Mouse (Mus musculus) retina, embryonic 14.5 days (tissue): ENCODE data around the gene Wbp2nl.

Source experiments
- DNase-seq: peaks from one replicate; pipeline ENCODE4 v3.0.0-alpha.2; 2015; ENCODE audit warnings: low spot score

The Wbp2nl gene

GRCm38 (mm10) chr15:82317839-82318238 lies 19.1 kb downstream of the Wbp2nl start:
- no peak for DNase-seq

DNA sequence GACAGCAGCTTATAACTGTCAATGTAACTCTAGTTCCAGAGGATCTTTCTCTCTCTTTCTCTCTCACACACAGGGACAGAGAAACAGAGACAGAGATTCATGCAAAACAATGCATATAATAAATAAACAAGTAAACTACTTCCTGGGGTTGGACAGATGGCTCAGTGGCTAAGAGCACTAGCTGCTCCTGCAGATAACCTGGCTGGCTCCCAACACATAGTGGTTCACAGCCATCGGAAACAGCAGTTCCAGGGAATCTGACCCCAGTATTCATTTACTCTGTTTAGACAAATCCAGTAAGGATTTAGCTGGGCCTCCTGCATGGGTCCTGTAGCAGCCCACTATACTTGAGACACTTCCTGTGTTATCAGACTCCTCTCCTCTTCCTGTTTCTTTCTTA lies 20.9 kb downstream of the Wbp2nl start:
- no peak for DNase-seq

GRCm38 (mm10) chr15:82322195-82322594 lies 23.4 kb downstream of the Wbp2nl start:
- no peak for DNase-seq

- no peak for DNase-seq
Observed at GRCm38 (mm10) chr15:82325382-82325781, 26.6 kb downstream of the Wbp2nl start.

- DNase-seq = no peak
Observed at GRCm38 (mm10) chr15:82335194-82335593, 36.4 kb downstream of the Wbp2nl start.

- no peak for DNase-seq
Observed at GRCm38 (mm10) chr15:82336629-82337028, 37.9 kb downstream of the Wbp2nl start.

GRCm38 (mm10) chr15:82337875-82338274 lies 39.1 kb downstream of the Wbp2nl start:
- no peak for DNase-seq

DNA sequence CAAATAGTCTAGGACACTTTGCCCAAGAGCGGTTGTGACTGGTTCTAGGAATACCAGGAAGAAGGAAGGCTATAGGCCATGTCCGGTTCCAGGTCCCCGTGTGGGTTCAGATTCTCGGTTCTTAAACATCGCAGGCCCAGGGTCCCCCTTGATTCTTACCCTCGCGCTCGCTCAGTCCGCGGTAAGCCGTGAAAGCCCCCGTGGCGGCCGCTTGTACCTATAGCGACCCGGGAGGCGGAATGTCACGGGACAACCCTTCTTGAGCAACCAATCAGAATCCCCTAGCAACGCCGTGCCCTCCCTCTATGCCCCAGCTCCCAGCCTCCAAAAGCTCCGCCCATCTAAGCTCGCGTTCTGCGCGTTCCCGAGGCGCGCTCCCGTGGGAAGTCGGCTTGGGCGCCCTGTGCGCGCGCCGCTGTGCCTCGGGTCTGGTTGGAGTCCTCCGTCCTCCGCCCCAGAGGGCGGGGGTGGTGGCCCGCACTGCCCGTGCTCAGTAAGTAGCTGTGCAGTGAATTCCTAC lies 39.9 kb downstream of the Wbp2nl start, which contains the start of the genes Naga, Pheta2 and Smdt1:
Naga (minus strand) TSS at position 333 of the 520 bp plus-strand sequence.
Pheta2 (plus strand) TSS at position 350 of the 520 bp plus-strand sequence.
Smdt1 (plus strand) TSS at position 367 of the 520 bp plus-strand sequence.
- DNase-seq = peak; percentile 96

DNA sequence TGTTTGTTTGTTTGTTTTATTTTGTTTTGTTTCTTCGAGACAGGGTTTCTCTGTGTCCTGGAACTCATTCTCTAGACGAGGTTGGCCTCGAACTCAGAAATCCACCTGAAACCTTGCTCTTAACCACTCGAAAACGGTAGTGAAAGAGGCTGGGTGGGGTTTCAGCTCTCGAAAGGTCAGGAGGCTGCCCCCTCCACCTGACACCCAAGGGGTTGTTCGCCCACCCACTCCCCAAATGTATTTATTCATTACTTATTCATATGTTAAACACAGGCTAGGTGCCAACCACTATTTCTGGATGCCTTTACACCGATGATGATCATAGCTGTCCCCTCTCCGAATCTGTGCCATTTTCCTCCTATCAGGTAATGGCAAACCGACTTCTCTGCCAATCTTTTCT lies 40.4 kb downstream of the Wbp2nl start:
- DNase-seq = no peak

GRCm38 (mm10) chr15:82339634-82340254 lies 41.0 kb downstream of the Wbp2nl start:
- DNase-seq = no peak

DNA sequence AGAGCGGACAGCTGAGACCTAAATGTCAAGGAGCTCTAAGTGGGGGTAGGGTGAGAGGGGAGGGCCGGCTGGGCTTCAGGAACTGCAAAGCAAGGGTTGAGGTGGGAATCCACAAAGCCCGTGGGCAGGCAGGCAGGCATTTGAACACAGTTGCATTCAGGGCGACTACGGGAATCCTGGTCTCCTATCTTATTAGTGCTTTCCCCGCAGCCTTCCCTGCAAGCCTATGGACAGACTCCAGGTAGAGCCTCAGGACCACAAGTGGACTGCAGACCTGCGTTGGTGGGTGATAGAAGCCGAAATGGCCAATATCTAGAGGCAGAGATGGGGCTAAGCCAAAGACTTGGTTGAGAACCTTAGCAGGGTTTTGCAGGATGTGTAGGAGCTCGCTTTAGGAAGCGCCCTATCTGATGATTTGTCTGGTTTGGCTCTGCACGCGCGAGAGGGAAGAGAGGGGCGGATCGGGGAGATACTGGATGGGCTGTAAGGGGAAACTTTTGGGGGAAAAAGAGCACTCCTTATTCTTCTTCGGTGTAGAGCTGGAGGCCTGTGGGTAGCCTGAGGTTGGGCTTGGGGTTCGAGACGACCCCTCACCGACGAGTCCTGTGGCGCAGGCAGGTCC lies 41.8 kb downstream of the Wbp2nl start:
- DNase-seq = no peak

GRCm38 (mm10) chr15:82341036-82341501 lies 42.3 kb downstream of the Wbp2nl start:
- peak; percentile 55 for DNase-seq

GRCm38 (mm10) chr15:82341675-82342542 lies 43.2 kb downstream of the Wbp2nl start:
- no peak for DNase-seq

GRCm38 (mm10) chr15:82342543-82342935 lies 43.8 kb downstream of the Wbp2nl start:
- DNase-seq = no peak

GRCm38 (mm10) chr15:82343368-82344287 lies 44.9 kb downstream of the Wbp2nl start:
- DNase-seq = no peak

GRCm38 (mm10) chr15:82344971-82345370 lies 46.2 kb downstream of the Wbp2nl start:
- no peak for DNase-seq

DNA sequence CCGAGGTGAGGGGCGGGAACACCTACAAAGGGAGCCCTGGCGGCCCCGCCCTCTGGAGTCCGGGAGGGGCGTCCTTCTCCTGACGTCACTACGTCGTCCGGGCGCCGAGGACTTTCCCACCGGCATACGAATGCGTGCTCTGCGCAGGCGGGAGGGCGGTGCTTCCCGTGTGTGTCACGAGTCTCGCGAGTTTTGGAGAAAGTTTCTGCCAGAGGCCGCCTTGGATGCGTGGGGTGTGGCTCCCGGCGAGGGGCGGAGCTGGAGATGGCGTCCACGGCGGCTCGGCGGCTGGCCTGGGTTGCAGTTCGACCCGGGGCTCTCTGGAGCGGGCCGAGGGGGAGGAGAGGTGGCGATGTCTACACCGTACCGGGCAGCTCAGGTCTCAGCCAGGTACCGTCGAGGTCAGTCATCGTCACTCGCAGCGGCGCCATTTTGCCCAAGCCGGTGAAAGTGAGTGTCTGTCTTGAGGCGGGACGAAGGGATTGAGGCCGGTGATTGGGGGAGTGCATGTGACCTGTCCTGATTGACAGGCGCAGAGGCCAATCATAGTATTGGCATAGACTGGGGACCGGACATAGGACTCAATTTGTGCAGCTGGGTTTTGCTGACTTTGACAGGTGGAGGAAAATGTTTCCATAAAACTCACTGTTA lies 47.2 kb downstream of the Wbp2nl start:
- peak; percentile 98 for DNase-seq

DNA sequence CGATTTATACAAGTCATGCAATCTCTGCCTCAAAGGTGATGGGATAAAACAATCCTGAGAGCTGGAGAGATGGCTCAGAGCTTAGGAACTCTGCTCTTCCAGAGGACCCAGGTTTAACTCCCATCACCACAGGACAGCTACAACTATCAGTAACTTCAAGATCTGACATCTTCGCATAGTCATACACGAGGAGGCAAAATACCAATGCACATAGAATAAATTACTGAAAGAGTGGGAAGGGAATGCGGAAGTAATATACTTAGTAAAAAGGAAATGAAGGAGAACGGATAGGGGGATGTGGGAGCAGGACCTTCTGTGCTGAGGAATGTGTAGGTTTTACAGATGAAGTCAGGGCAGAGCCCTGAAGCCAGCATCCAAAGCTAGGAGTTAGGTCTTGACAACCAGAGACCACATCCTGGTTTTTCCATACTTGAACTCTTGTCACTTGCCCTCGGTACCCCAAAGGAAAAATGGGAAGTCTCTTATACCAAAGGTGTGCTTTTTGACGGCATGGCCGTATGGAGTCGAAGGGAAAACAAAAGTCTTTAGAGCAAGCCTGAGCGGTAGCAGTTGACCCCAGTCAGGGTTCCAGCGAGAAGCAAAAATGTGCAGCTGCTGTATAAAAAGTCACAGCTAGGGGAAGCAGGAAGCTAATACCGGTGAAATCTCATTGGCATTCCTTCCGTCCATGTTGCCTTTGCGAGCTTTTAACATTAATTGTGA lies 48.0 kb downstream of the Wbp2nl start:
- DNase-seq = no peak

DNA sequence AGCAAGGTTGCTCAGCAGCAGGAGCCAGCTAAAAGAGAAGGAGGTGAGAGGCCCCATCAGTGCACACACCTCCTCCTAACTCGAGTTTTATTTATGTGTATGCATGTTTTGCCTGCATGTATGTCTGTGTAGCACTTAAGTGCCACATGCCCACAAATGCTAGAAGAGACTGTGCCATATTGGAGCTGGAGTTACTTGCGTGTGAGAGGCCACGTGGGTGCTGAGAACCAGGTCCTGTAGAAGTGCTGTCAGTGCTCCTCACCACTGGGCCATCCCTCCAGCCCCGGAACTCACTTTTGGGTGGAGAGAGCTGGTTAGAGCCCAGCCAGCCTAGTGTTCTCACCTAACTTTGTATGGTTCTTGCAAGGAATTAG lies 48.5 kb downstream of the Wbp2nl start:
- DNase-seq = no peak

DNA sequence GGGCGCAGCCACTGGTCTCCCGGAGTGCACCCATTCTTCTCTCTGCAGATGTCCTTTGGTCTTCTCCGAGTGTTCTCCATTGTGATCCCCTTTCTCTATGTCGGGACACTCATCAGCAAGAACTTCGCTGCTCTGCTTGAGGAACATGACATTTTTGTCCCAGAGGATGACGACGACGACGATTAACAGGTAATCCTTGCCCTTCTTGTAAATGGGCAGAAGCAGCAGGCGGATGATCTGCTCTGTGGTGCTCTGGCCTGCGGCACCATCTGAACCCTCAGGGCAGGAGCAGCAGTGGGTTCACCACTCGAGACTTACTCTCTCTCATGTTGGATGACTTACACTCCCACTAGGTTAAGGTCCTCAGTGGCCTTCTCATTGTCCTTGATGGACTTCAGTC lies 49.1 kb downstream of the Wbp2nl start:
- no peak for DNase-seq
